ENCODE assay signal across 30 mouse cellular contexts in the genomic region with DNA sequence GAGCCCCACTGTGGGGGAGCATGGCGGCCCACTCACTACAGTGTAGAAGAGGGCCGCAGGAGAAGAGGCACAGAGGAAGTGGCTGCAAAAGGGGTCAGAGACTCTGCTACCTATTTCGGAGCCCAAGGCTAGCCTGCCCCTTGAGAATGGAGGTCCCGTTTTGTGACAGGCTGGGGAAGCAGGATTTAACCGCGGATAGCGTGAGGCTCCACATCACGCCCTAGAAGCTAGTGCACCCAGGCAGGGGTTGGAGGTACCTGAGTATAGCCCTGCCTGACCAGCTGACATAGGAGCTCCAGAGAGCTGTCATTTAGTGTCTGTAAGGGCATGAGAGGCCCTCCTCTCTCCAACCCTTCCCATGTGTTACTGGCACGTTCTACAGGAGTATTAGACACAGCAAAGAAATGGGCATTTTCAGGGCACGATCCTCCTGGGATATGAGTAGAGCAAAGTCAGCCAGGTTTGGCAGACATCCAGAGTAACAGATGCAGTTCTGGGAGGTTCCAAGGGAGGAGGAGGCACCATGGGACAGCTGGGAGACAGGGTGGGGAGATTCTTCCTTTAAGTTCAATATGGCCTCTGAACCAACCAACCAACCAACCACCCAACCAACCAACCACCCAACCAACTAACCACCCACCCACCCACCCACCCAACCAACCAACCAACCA. TPM values are rescaled to one million over a fixed set of nuclear protein-coding genes. Genes with fewer than 3 reads are reported as not detected.
A peak's percentile ranks its signal among the peaks of the same experiment; 100 is the strongest.
DNase-seq lines count a peak whose midpoint lies in the region; ATAC-seq and TF ChIP-seq lines count a peak whose summit lies in the region.
"Had no signal": no experiment of that assay in that cellular context is flagged by ENCODE, and none has a peak within 500 bp of the region (broad histone marks: within the 10 kb centered on the region; RNA-seq: fewer than 3 reads in every experiment).

No protein-coding gene starts in this region.

- H3K4me1 ChIP-seq in liver, adult 2 months (ENCODE audit: control insufficient read depth, insufficient read depth, low read length): peaks cover 36% of the 10 kb centered on the region
- peaks cover 41% of the 10 kb centered on the region for H3K4me1 ChIP-seq in liver, embryonic 12.5 days

- H3K4me3 ChIP-seq in liver, adult 2 months (ENCODE audit: insufficient read depth, low read depth, low read length): no peak overlapping the region
- H3K4me3 ChIP-seq in liver, embryonic 12.5 days: no peak overlapping the region
- no peak overlapping the region for H3K4me3 ChIP-seq in myocyte
- H3K4me3 ChIP-seq: embryonic facial prominence, embryonic 12.5 days; forebrain, embryonic 12.5 days; hindbrain, embryonic 13.5 days; limb, embryonic 15.5 days; megakaryocyte, embryonic 14.5 days; midbrain, embryonic 15.5 days; neural tube, embryonic 13.5 days had no signal

- no peaks in the 10 kb centered on the region for H3K79me2 ChIP-seq in liver, adult 2 months (ENCODE audit: control insufficient read depth, insufficient read depth, low read length)
- no peaks in the 10 kb centered on the region for H3K79me2 ChIP-seq in myocyte (ENCODE audit: control insufficient read depth, insufficient read depth)

- H3K27ac ChIP-seq in liver, adult 2 months (replicated peaks; ENCODE audit: insufficient read depth, low read depth, low read length): peak overlapping the region; percentile 83
- H3K27ac ChIP-seq in liver, embryonic 12.5 days: no peak overlapping the region
- H3K27ac ChIP-seq: embryonic facial prominence, embryonic 12.5 days; forebrain, embryonic 12.5 days; hindbrain, embryonic 13.5 days; limb, embryonic 15.5 days; midbrain, embryonic 15.5 days; neural tube, embryonic 13.5 days had no signal

- DNase-seq in frontal cortex, adult 2 months (ENCODE audit: extremely low spot score in 1 of 2, low spot score in 1 of 2): no peak
- DNase-seq in liver, adult 2 months (ENCODE audit: extremely low read depth, low read depth, low spot score): no peak
- peak; percentile 62 for DNase-seq in adipocyte (ENCODE audit: low spot score)
- no peak for DNase-seq in spleen, postnatal 36 days (ENCODE audit: low spot score in 2 of 2)
- no peak for DNase-seq in adrenal gland, postnatal 14 days
- DNase-seq: adrenal gland, postnatal 10 days; gastrocnemius, postnatal 10 days; kidney, adult 9 months; kidney, postnatal 14 days; lung, embryonic 14.5 days; right cerebral cortex, postnatal 4 days; thymus, adult 18-20 months; thymus, postnatal 36 days had no signal

- TF ChIP-seq CTCF in liver, adult 2 months (IDR thresholded peaks at IDR 0.05; ENCODE audit: low read depth, low read length): no peak

- 0 out of 2 replicates have a peak, but pooled peaks have one; percentile 35 for ATAC-seq in frontal cortex, adult (ENCODE audit: low TSS enrichment)
- no peak for ATAC-seq in liver, embryonic 12.5 days
- ATAC-seq: activated CD4-positive, CD25-positive, alpha-beta regulatory T cell, adult 4 months; inflammation-experienced regulatory T-cells, adult 6 months; midbrain, embryonic 15.5 days had no signal

- no peaks in the 10 kb centered on the region for H3K9me3 ChIP-seq in liver, embryonic 12.5 days (replicated peaks)
- H3K9me3 ChIP-seq: embryonic facial prominence, embryonic 12.5 days; forebrain, embryonic 12.5 days; G1E; hindbrain, embryonic 13.5 days; limb, embryonic 15.5 days; megakaryocyte, embryonic 14.5 days; midbrain, embryonic 15.5 days; neural tube, embryonic 13.5 days had no signal

- no peak overlapping the region for H3K4me2 ChIP-seq in liver, embryonic 12.5 days
- H3K4me2 ChIP-seq in myocyte (ENCODE audit: low read depth): peak overlapping the region; percentile 77
- H3K4me2 ChIP-seq: embryonic facial prominence, embryonic 12.5 days; forebrain, embryonic 12.5 days; hindbrain, embryonic 13.5 days; limb, embryonic 15.5 days; lung, embryonic 14.5 days; midbrain, embryonic 15.5 days; neural tube, embryonic 13.5 days had no signal

- no peak overlapping the region for H3ac ChIP-seq in myocyte (ENCODE audit: control insufficient read depth, insufficient read length)

- WGBS in liver, adult 2 months: 78% methylated on average over 10 of the region's 10 CpGs
- 78% methylated on average over 10 of the region's 10 CpGs for WGBS in liver, embryonic 12.5 days (ENCODE audit: insufficient replicate concordance)

- H3K36me3 ChIP-seq in liver, adult 2 months (ENCODE audit: control insufficient read depth, insufficient read depth, low read length): no peaks in the 10 kb centered on the region
- no peaks in the 10 kb centered on the region for H3K36me3 ChIP-seq in liver, embryonic 12.5 days
- H3K36me3 ChIP-seq in myocyte (ENCODE audit: control insufficient read depth, insufficient read depth): no peaks in the 10 kb centered on the region
- H3K36me3 ChIP-seq: embryonic facial prominence, embryonic 12.5 days; forebrain, embryonic 12.5 days; G1E; hindbrain, embryonic 13.5 days; limb, embryonic 15.5 days; midbrain, embryonic 15.5 days; neural tube, embryonic 13.5 days had no signal

- H3K27me3 ChIP-seq in liver, adult 2 months (ENCODE audit: control insufficient read depth, insufficient read depth, low read length): no peaks in the 10 kb centered on the region
- no peaks in the 10 kb centered on the region for H3K27me3 ChIP-seq in liver, embryonic 12.5 days (replicated peaks)
- no peaks in the 10 kb centered on the region for H3K27me3 ChIP-seq in myocyte (ENCODE audit: control insufficient read depth, insufficient read depth, insufficient read length)
- H3K27me3 ChIP-seq: CH12.LX; embryonic facial prominence, embryonic 12.5 days; forebrain, embryonic 12.5 days; hindbrain, embryonic 13.5 days; limb, embryonic 15.5 days; megakaryocyte, embryonic 14.5 days; midbrain, embryonic 15.5 days; neural tube, embryonic 13.5 days had no signal

- TF ChIP-seq POLR2A in liver, adult 2 months (IDR thresholded peaks at IDR 0.05; ENCODE audit: extremely low read depth, insufficient read depth, low read length): no peak
- no peak for TF ChIP-seq POLR2A in myocyte (IDR thresholded peaks at IDR 0.05; ENCODE audit: insufficient read length, low read depth)

- peak overlapping the region; percentile 32 for H3K9ac ChIP-seq in liver, adult 2 months (ENCODE audit: low read depth, low read length)
- no peak overlapping the region for H3K9ac ChIP-seq in liver, embryonic 12.5 days
- H3K9ac ChIP-seq: embryonic facial prominence, embryonic 12.5 days; forebrain, embryonic 12.5 days; hindbrain, embryonic 13.5 days; limb, embryonic 15.5 days; lung, embryonic 14.5 days; midbrain, embryonic 15.5 days; neural tube, embryonic 13.5 days had no signal

TF ChIP-seq in myocyte, 11 proteins besides CTCF, POLR2A, EP300 and RAD21:
- TF ChIP-seq MYOD1 (IDR thresholded peaks at IDR 0.05; ENCODE audit: control insufficient read depth in 1 of 3, insufficient read length in 2 of 3, low read depth in 2 of 3) (peak; percentile 14 to 88 (median 83)), MYOG (IDR thresholded peaks at IDR 0.05; ENCODE audit: control insufficient read depth in 1 of 3, insufficient read depth in 1 of 3, insufficient read length in 2 of 3, low read depth in 2 of 3) (peak; percentile 28 to 83 (median 57)), TCF12 (IDR thresholded peaks at IDR 0.05; ENCODE audit: insufficient read depth, poor library complexity, severe bottlenecking) (peak; percentile 82), CEBPB (IDR thresholded peaks at IDR 0.05; ENCODE audit: insufficient read depth, poor library complexity, severe bottlenecking) (no peak)

RNA-seq across cellular contexts. Expression of a gene that starts 25.2 kb away (rescaled TPM):
- 0.64 and 1.3 TPM in 2 replicates for polyA plus RNA-seq in frontal cortex, adult 2 months (2012; rRNA removed)
- not detected in 2 replicates for total RNA-seq in liver, adult 2 months (2014; rRNA removed)
- polyA plus RNA-seq in liver, adult 2 months (2012; rRNA removed): 0.16 TPM in 1 of 2 replicates, not detected in the other
- 0.13 TPM in 1 of 2 replicates, not detected in the other for polyA plus RNA-seq in liver, embryonic 12.5 days (2016; fragmentation: Nextera tagmentation; extraction: Ambion mirVana)
- 0.19 TPM for polyA plus RNA-seq in myocyte (2012; fragmentation: generic; extraction: Trizol)
- 0.37 and 0.41 TPM in 2 replicates for total RNA-seq in adrenal gland, postnatal 14 days (2021)
- total RNA-seq: G1E had no signal
- polyA plus RNA-seq: brain, embryonic 14.5 days; embryonic facial prominence, embryonic 12.5 days; forebrain, embryonic 12.5 days; G1E; heart, embryonic 14.5 days; hindbrain, embryonic 13.5 days; midbrain, embryonic 15.5 days; neural tube, embryonic 13.5 days; stomach, embryonic 16.5 days had no signal

RNA-seq across cellular contexts. Expression of a gene that starts 28.4 kb away (rescaled TPM):
- polyA plus RNA-seq in frontal cortex, adult 2 months (2012; rRNA removed): 11.8 and 14.1 TPM in 2 replicates
- 37.5 and 44.2 TPM in 2 replicates for total RNA-seq in liver, adult 2 months (2014; rRNA removed)
- polyA plus RNA-seq in liver, adult 2 months (2012; rRNA removed): 27.9 and 43.0 TPM in 2 replicates
- polyA plus RNA-seq in liver, embryonic 12.5 days (2016; fragmentation: Nextera tagmentation; extraction: Ambion mirVana): 7.3 and 7.5 TPM in 2 replicates
- polyA plus RNA-seq in myocyte (2012; fragmentation: generic; extraction: Trizol): 25.0 TPM
- total RNA-seq in adrenal gland, postnatal 14 days (2021): 19.6 and 32.7 TPM in 2 replicates
